Mouse (Mus musculus) right cerebral cortex, postnatal 4 days (tissue): ENCODE measurements around the gene Skint7.
"Not testable (repeated sequence)": the region's sequence is repeated elsewhere in the genome, so short reads cannot be mapped to it uniquely, and the experiment has no call there.

Source experiments
- DNase-seq: peaks from one replicate; pipeline ENCODE4 v3.0.0-alpha.2; 2022

Gene Skint7

GRCm38 (mm10) chr4:111972623-111973022 is at the start of gene Skint7:
Gene Skint7, plus strand, starts transcription at chr4:111972923.
- DNase-seq = no peak

GRCm38 (mm10) chr4:111961309-111961708 is 11.4 kb upstream of the Skint7 start:
- no peak for DNase-seq

- DNase-seq = not testable (repeated sequence)
Measured at GRCm38 (mm10) chr4:111963241-111963640, 9.5 kb upstream of the Skint7 start.

- DNase-seq = no peak
Measured at GRCm38 (mm10) chr4:111963669-111964068, 9.1 kb upstream of the Skint7 start.

GRCm38 (mm10) chr4:112005969-112006368 is 33.2 kb downstream of the Skint7 start, which contains the start of gene Skint1:
Gene Skint1, plus strand, starts transcription at chr4:112006269.
- DNase-seq = no peak
